Mouse (Mus musculus) kidney, embryonic 14.5 days (tissue): ENCODE measurements around the gene Art3. TPM values are rescaled to one million over a fixed set of nuclear protein-coding genes. Genes with fewer than 3 reads are reported as not detected.

Source experiments
- ATAC-seq: fragments of 200-750 bp; cut with Nextera tagmentation; 2 replicates; pipeline ENCODE4 v1.8.0; 2017; ENCODE audit warnings: moderate number of reproducible peaks, mild to moderate bottlenecking, moderate TSS enrichment, moderate library complexity; ENCODE audit not compliant: low FRiP score, low TSS enrichment
- H3K27ac ChIP-seq: fragments of 300-500 bp; sonication (generic); 2 replicates; pipeline ENCODE4 v1.5.1; 2014; ENCODE audit warnings: low read depth, mild to moderate bottlenecking, low read length, moderate library complexity, mixed read lengths
- H3K27me3 ChIP-seq: fragments of 300-500 bp; sonication (generic); 2 replicates; pipeline ENCODE4 v1.6.1; 2014; ENCODE audit warnings: mild to moderate bottlenecking, low read length; ENCODE audit not compliant: control insufficient read depth, insufficient read depth
- H3K36me3 ChIP-seq: fragments of 300-500 bp; sonication (generic); 2 replicates; pipeline ENCODE4 v1.6.1; 2014; ENCODE audit warnings: low read length, mixed read lengths; ENCODE audit not compliant: control insufficient read depth, insufficient read depth
- H3K4me1 ChIP-seq: fragments of 300-500 bp; sonication (generic); 2 replicates; pipeline ENCODE4 v1.6.1; 2014; ENCODE audit warnings: low read length, mixed read lengths; ENCODE audit not compliant: control insufficient read depth, insufficient read depth
- H3K4me2 ChIP-seq: fragments of 300-500 bp; sonication (generic); replicated peaks from 2 replicates; pipeline ENCODE4 v1.6.1; 2014; ENCODE audit warnings: low read depth, mild to moderate bottlenecking, low read length
- H3K4me3 ChIP-seq: fragments of 300-500 bp; sonication (generic); 2 replicates; pipeline ENCODE4 v1.5.1; 2014; ENCODE audit warnings: mild to moderate bottlenecking, low read length
- H3K9ac ChIP-seq: fragments of 300-500 bp; sonication (generic); 2 replicates; pipeline ENCODE4 v1.6.1; 2014; ENCODE audit warnings: low read depth, mild to moderate bottlenecking, low read length, moderate library complexity
- H3K9me3 ChIP-seq: fragments of 300-500 bp; sonication (generic); 2 replicates; pipeline ENCODE4 v1.6.1; 2016; ENCODE audit warnings: low read length; ENCODE audit not compliant: control insufficient read depth
- WGBS: fragments of 180-500 bp; shearing (Covaris S2); extraction: QIAGEN DNeasy Blood & Tissue Kit; methylation state at CpG from one replicate; pipeline ENCODE4 v1.1.7; 2014; 5-methylcytosine and 5-hydroxymethylcytosine counted together
- polyA plus RNA-seq: library from polyadenylated mRNA; unstranded; fragments of >200 nt; fragmentation: Nextera tagmentation; extraction: Ambion mirVana; gene quantifications from 2 replicates; pipeline ENCODE4 v1.2.1, GENCODE M21; 2014

Art3 gene
- polyA plus RNA-seq, 1 experiment from 2014 or later: 1.7 TPM

GRCm38 (mm10) chr5:92392542-92392941 is 60.9 kb downstream of the Art3 start:
- Histone ChIP-seq H3K9ac (no peak overlapping the region), H3K9me3 (no peaks in the 10 kb centered on the region), H3K27me3 (peaks cover 32% of the 10 kb centered on the region), H3K4me2 (peak overlapping the region; percentile 37), H3K4me3 (peak overlapping the region; percentile 21), H3K4me1 (no peaks in the 10 kb centered on the region), H3K27ac (no peak overlapping the region), H3K36me3 (no peaks in the 10 kb centered on the region)
- whole genome bisulfite sequencing: 43% methylated on average over 18 of the region's 18 CpGs
- ATAC-seq: no peak

- no peak for ATAC-seq
- no peak overlapping the region for H3K9ac ChIP-seq
- H3K27me3 ChIP-seq: peaks cover 32% of the 10 kb centered on the region
- no peaks in the 10 kb centered on the region for H3K36me3 ChIP-seq
- no peaks in the 10 kb centered on the region for H3K9me3 ChIP-seq
- H3K4me3 ChIP-seq: no peak overlapping the region
- no peak overlapping the region for H3K27ac ChIP-seq
- 71% methylated on average over 10 of the region's 10 CpGs for WGBS
- H3K4me2 ChIP-seq: no peak overlapping the region
- H3K4me1 ChIP-seq: no peaks in the 10 kb centered on the region
Measured at GRCm38 (mm10) chr5:92393863-92394262, 62.2 kb downstream of the Art3 start.

GRCm38 (mm10) chr5:92395764-92396163 is 64.1 kb downstream of the Art3 start:
- Histone ChIP-seq H3K27me3 (peaks cover 25% of the 10 kb centered on the region), H3K4me1 (no peaks in the 10 kb centered on the region), H3K9ac (no peak overlapping the region), H3K4me2 (no peak overlapping the region), H3K27ac (no peak overlapping the region), H3K4me3 (no peak overlapping the region), H3K36me3 (no peaks in the 10 kb centered on the region), H3K9me3 (no peaks in the 10 kb centered on the region)
- no peak for ATAC-seq
- 90% methylated on average over 3 of the region's 3 CpGs for WGBS

DNA sequence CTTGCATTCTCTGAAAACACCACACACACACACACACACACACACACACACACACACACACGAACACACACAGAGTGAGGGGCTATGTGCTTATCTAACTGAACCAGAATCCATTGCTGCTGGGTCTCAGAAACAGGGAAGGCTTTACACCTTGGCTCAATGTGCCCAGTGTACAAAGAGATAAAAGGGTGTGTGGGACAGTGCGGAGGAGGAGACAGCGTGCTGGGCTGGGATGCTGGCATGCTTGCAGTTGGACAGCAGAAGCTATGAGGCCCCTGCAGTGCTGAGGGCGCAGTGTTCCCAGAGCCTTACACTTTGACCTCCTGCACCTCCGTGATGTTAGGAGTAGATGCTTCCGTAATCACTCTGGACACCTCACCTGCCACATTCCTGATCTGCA is 64.8 kb downstream of the Art3 start:
- Histone ChIP-seq H3K9ac (no peak overlapping the region), H3K4me2 (no peak overlapping the region), H3K9me3 (no peaks in the 10 kb centered on the region), H3K27ac (no peak overlapping the region), H3K4me3 (no peak overlapping the region), H3K4me1 (no peaks in the 10 kb centered on the region), H3K36me3 (no peaks in the 10 kb centered on the region), H3K27me3 (peaks cover 20% of the 10 kb centered on the region)
- no peak for ATAC-seq
- WGBS: 82% methylated on average over 6 of the region's 6 CpGs

- Histone ChIP-seq H3K4me3 (no peak overlapping the region), H3K9me3 (no peaks in the 10 kb centered on the region), H3K9ac (no peak overlapping the region), H3K27ac (no peak overlapping the region), H3K4me2 (no peak overlapping the region), H3K27me3 (peaks cover 9% of the 10 kb centered on the region), H3K36me3 (no peaks in the 10 kb centered on the region), H3K4me1 (no peaks in the 10 kb centered on the region)
- ATAC-seq: peak; percentile 88
- WGBS: 22% methylated on average over 5 of the region's 5 CpGs
Measured at GRCm38 (mm10) chr5:92398153-92398552, 66.5 kb downstream of the Art3 start.

- Histone ChIP-seq H3K27me3 (no peaks in the 10 kb centered on the region), H3K4me2 (no peak overlapping the region), H3K4me3 (no peak overlapping the region), H3K9ac (no peak overlapping the region), H3K36me3 (no peaks in the 10 kb centered on the region), H3K9me3 (no peaks in the 10 kb centered on the region), H3K27ac (no peak overlapping the region), H3K4me1 (no peaks in the 10 kb centered on the region)
- no peak for ATAC-seq
- 66% methylated on average over 9 of the region's 9 CpGs for WGBS
Measured at GRCm38 (mm10) chr5:92402816-92403215, 71.2 kb downstream of the Art3 start.

GRCm38 (mm10) chr5:92403562-92404399 is 72.2 kb downstream of the Art3 start:
- H3K9ac ChIP-seq: no peak overlapping the region
- H3K4me2 ChIP-seq: no peak overlapping the region
- no peaks in the 10 kb centered on the region for H3K36me3 ChIP-seq
- H3K27ac ChIP-seq: no peak overlapping the region
- H3K27me3 ChIP-seq: no peaks in the 10 kb centered on the region
- ATAC-seq: no peak
- 47% methylated on average over 10 of the region's 10 CpGs for WGBS
- no peaks in the 10 kb centered on the region for H3K4me1 ChIP-seq
- no peaks in the 10 kb centered on the region for H3K9me3 ChIP-seq
- H3K4me3 ChIP-seq: no peak overlapping the region

DNA sequence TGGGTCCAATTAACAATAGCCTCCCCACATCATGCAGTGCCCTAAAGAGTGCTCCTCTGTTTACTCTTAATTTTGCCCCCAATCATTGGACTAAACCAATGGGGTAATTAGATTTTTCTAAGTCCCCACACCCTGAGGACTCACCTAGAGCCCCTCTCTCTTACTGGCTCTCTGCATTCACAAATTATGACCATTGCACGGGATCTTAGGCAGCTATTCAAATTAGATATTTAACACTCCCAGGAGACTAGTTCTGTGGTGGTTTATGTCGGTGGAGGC is 72.7 kb downstream of the Art3 start:
- WGBS: 19% methylated on average over 2 of the region's 2 CpGs
- Histone ChIP-seq H3K27ac (no peak overlapping the region), H3K9me3 (no peaks in the 10 kb centered on the region), H3K9ac (no peak overlapping the region), H3K27me3 (no peaks in the 10 kb centered on the region), H3K36me3 (no peaks in the 10 kb centered on the region), H3K4me3 (no peak overlapping the region), H3K4me1 (no peaks in the 10 kb centered on the region), H3K4me2 (no peak overlapping the region)
- 0 out of 2 replicates have a peak, but pooled peaks have one; percentile 5 for ATAC-seq

DNA sequence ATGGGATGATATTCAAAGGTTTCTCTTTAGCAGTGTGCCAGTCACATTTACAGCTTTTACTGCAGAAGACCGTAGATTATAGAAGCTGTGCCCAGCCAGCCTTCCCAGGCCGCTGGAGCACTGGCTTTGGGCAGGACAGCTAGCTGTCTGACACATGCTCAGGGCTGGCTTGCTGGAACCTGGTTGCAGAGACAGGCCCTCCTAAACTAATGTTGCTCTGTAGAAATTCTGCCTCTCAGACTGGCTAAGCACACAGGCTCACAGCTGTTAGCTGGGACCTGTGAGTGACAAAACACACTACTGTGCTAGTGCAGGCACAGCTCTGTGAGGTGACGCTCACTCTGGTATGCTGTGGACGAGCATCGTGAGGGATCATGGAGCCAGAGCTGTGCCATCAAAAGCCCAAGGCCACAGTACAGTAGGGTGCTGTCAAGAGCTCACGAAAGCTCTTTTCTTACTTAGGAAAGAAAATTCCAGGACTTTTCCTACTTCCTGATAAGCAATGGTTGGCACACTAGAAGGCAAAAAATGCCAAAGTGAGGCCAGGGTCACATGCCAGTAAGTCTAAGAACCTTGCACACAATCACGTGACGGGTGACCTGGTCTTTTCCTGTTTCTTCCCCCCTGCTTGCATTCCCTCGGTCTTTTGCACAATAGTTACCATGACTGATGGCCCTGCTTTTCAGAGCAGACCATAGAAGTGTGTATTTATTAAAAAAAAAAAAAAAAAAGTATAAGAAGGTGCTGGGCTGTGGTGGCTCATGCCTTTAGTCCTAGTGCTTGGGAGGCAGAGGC is 77.9 kb downstream of the Art3 start:
- Histone ChIP-seq H3K4me3 (no peak overlapping the region), H3K9ac (no peak overlapping the region), H3K4me2 (no peak overlapping the region), H3K27ac (no peak overlapping the region), H3K27me3 (no peaks in the 10 kb centered on the region), H3K4me1 (no peaks in the 10 kb centered on the region), H3K9me3 (no peaks in the 10 kb centered on the region), H3K36me3 (peaks cover 5% of the 10 kb centered on the region; the same call in 1 of the 2 replicates)
- no peak for ATAC-seq
- WGBS: 80% methylated on average over 9 of the region's 9 CpGs
